Mouse (Mus musculus) midbrain, embryonic 13.5 days (tissue): ENCODE measurements at regions not wholly inside any gene's neighbourhood (a gene's known extent, or its start where the extent isn't known, plus 50 kb on each side); places are given as distances from the start of the nearest gene placed in this dataset.

Experiments used
- ATAC-seq: fragments of 200-750 bp; cut with Nextera tagmentation; 2 replicates; pipeline ENCODE4 v1.8.0; 2017; ENCODE audit warnings: mild to moderate bottlenecking, moderate TSS enrichment, moderate library complexity
- H3K27ac ChIP-seq: fragments of 300-500 bp; sonication (generic); 2 replicates; pipeline ENCODE4 v1.5.1; 2015; ENCODE audit warnings: inconsistent platforms, mild to moderate bottlenecking, moderate library complexity
- H3K27me3 ChIP-seq: fragments of 300-500 bp; sonication (generic); 2 replicates; pipeline ENCODE4 v1.6.1; 2015; ENCODE audit warnings: mild to moderate bottlenecking, inconsistent platforms
- H3K36me3 ChIP-seq: fragments of 300-500 bp; sonication (generic); 2 replicates; pipeline ENCODE4 v1.6.1; 2015; ENCODE audit warnings: mild to moderate bottlenecking, inconsistent platforms
- H3K4me1 ChIP-seq: fragments of 300-500 bp; sonication (generic); replicated peaks from 2 replicates; pipeline ENCODE4 v1.6.1; 2015; ENCODE audit warnings: inconsistent platforms
- H3K4me2 ChIP-seq: fragments of 300-500 bp; sonication (generic); replicated peaks from 2 replicates; pipeline ENCODE4 v1.6.1; 2015; ENCODE audit warnings: moderate library complexity, mild to moderate bottlenecking, inconsistent platforms
- H3K4me3 ChIP-seq: fragments of 300-500 bp; sonication (generic); replicated peaks from 2 replicates; pipeline ENCODE4 v1.5.1; 2015; ENCODE audit warnings: mild to moderate bottlenecking, inconsistent platforms
- H3K9ac ChIP-seq: fragments of 300-500 bp; sonication (generic); replicated peaks from 2 replicates; pipeline ENCODE4 v1.6.1; 2015; ENCODE audit warnings: mild to moderate bottlenecking, inconsistent platforms
- H3K9me3 ChIP-seq: fragments of 300-500 bp; sonication (generic); 2 replicates; pipeline ENCODE4 v1.6.1; 2016; ENCODE audit warnings: mild to moderate bottlenecking, inconsistent platforms
- WGBS: fragments of 180-500 bp; shearing (Covaris S2); methylation state at CpG from one replicate; pipeline ENCODE4 v1.1.7; 2015; 5-methylcytosine and 5-hydroxymethylcytosine counted together

GRCm38 (mm10) chr15:19094061-19094810, 275.5 kb downstream of the Cdh10 start:
- H3K36me3 ChIP-seq = no peaks in the 10 kb centered on the region
- no peak overlapping the region for H3K27ac ChIP-seq
- no peak for ATAC-seq
- 79% methylated on average over 9 of the region's 9 CpGs for WGBS
- no peak overlapping the region for H3K4me3 ChIP-seq
- H3K9ac ChIP-seq = no peak overlapping the region
- H3K27me3 ChIP-seq = no peaks in the 10 kb centered on the region
- H3K4me1 ChIP-seq = no peaks in the 10 kb centered on the region
- H3K4me2 ChIP-seq = no peak overlapping the region
- H3K9me3 ChIP-seq = no peaks in the 10 kb centered on the region

DNA sequence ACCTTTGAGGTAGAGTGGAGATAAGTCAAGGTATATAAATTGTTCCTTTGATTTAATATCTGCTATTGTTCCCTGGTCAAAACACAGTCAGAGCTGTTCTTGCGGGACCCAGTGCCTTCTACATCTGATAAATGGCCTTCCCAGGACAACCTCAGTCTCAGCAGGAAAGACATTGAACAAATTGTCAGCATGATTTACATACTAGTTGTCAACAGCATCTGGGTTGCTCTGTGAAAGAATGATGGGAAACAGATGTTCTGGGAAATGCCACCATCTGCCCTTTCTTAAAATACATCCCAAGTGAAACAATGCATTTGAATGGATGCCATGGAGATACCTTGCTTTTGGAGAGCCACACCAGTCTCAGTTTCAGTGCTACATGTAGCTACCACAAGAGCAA, 296.2 kb downstream of the Cdh10 start:
- H3K4me1 ChIP-seq = no peaks in the 10 kb centered on the region
- H3K9ac ChIP-seq = no peak overlapping the region
- no peak overlapping the region for H3K27ac ChIP-seq
- 50% methylated on average over 1 of the region's 1 CpGs for WGBS
- H3K36me3 ChIP-seq = no peaks in the 10 kb centered on the region
- H3K9me3 ChIP-seq = no peaks in the 10 kb centered on the region
- H3K27me3 ChIP-seq = no peaks in the 10 kb centered on the region
- no peak for ATAC-seq
- no peak overlapping the region for H3K4me2 ChIP-seq
- no peak overlapping the region for H3K4me3 ChIP-seq

- no peak for ATAC-seq
- no peak overlapping the region for H3K27ac ChIP-seq
- WGBS = 70% methylated on average over 2 of the region's 2 CpGs
- H3K9me3 ChIP-seq = no peaks in the 10 kb centered on the region
- no peaks in the 10 kb centered on the region for H3K4me1 ChIP-seq
- H3K36me3 ChIP-seq = no peaks in the 10 kb centered on the region
- no peak overlapping the region for H3K4me3 ChIP-seq
- H3K4me2 ChIP-seq = no peak overlapping the region
- no peaks in the 10 kb centered on the region for H3K27me3 ChIP-seq
- no peak overlapping the region for H3K9ac ChIP-seq
Observed at GRCm38 (mm10) chr15:19118995-19119394, 300.2 kb downstream of the Cdh10 start.

DNA sequence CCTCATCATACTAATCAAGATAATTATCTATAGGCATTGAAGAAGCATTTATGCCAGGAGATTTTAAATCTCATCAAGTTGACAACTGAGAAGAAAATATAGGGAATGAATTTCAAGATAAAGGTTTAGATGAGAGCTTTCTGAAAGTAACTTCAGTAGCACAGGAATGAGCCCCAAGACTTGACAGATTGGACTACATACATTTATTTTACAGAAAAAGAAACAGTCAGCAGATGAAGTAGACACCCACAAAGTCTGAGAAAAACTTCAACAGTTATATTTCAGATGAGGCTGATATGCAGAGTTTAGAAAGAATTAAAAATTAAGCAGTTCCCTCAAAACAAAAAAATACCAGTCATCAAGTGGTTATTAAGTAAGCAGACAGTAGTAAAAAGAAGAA, 308.7 kb downstream of the Cdh10 start:
- Histone ChIP-seq H3K4me3 (no peak overlapping the region), H3K27me3 (no peaks in the 10 kb centered on the region), H3K36me3 (no peaks in the 10 kb centered on the region), H3K4me2 (no peak overlapping the region), H3K4me1 (no peaks in the 10 kb centered on the region), H3K9ac (no peak overlapping the region), H3K9me3 (no peaks in the 10 kb centered on the region), H3K27ac (no peak overlapping the region)
- ATAC-seq = no peak

GRCm38 (mm10) chr15:19129316-19129715, 310.6 kb downstream of the Cdh10 start:
- no peak for ATAC-seq
- H3K27ac ChIP-seq = no peak overlapping the region
- no peaks in the 10 kb centered on the region for H3K4me1 ChIP-seq
- H3K4me3 ChIP-seq = no peak overlapping the region
- H3K27me3 ChIP-seq = no peaks in the 10 kb centered on the region
- WGBS = 94% methylated on average over 1 of the region's 1 CpGs
- no peak overlapping the region for H3K4me2 ChIP-seq
- H3K9ac ChIP-seq = no peak overlapping the region
- no peaks in the 10 kb centered on the region for H3K9me3 ChIP-seq
- no peaks in the 10 kb centered on the region for H3K36me3 ChIP-seq

DNA sequence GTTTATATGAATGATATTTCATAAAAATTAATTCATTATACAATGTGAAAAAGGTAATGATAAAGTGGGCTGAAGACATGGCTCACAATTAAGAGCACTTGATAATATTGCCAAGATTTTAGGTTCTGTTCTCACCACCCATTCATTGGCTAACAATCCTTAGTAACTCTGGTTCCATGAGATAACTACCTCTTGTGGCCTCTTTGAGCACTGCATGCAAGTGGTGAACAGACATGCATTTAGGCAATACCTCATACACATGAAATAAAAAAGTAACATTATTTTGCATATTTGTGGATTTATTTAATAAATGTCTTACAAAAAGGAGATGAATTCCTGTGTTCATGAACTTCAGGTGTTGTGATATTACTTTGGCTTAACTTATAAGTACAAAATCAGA, 334.9 kb downstream of the Cdh10 start:
- Histone ChIP-seq H3K9ac (no peak overlapping the region), H3K4me2 (no peak overlapping the region), H3K9me3 (no peaks in the 10 kb centered on the region), H3K27me3 (no peaks in the 10 kb centered on the region), H3K27ac (no peak overlapping the region), H3K4me1 (no peaks in the 10 kb centered on the region), H3K4me3 (no peak overlapping the region), H3K36me3 (no peaks in the 10 kb centered on the region)
- no peak for ATAC-seq

DNA sequence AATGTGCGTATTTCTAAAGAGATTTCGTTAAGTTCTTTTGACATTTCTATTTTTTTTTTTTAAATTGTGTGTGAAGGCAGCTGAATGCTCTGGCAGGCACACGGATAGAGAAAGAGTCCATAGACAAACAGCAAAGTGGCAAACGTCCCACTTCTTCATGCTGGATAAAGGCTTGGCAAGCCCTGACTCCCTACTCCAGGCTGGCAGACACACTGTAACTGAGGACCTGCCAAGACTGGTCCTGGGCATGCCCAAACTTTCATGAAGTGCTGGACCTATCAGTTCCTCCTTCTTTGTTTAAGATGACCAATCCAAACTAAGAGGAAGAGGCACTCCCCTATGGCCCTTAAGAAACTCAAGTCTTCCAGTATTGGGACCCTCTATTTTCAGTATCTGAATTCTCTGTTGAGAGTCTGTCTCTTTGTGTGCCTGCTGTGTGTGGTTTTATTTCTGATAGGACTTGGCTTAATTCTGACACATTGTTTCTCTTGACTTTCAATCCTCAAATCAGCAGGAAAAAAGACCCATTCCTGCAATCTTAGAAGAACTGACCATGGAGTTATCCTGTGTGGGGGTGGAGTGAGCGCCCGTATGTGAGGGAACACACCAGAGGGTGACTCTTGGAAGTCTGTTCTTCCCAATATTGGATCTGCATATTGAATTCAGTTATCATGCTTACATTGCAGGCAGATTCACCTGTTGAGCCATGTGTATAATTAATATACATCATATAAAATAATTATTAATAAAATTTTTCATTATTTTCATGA, 343.6 kb downstream of the Cdh10 start:
- no peak overlapping the region for H3K27ac ChIP-seq
- no peaks in the 10 kb centered on the region for H3K9me3 ChIP-seq
- no peak overlapping the region for H3K4me2 ChIP-seq
- 82% methylated on average over 6 of the region's 6 CpGs for WGBS
- H3K27me3 ChIP-seq = no peaks in the 10 kb centered on the region
- H3K36me3 ChIP-seq = no peaks in the 10 kb centered on the region
- no peaks in the 10 kb centered on the region for H3K4me1 ChIP-seq
- ATAC-seq = peak; percentile 58; the same call in 1 of the 2 replicates
- H3K4me3 ChIP-seq = no peak overlapping the region
- H3K9ac ChIP-seq = no peak overlapping the region

- no peak overlapping the region for H3K4me3 ChIP-seq
- H3K4me1 ChIP-seq = no peaks in the 10 kb centered on the region
- no peak for ATAC-seq
- H3K4me2 ChIP-seq = no peak overlapping the region
- no peaks in the 10 kb centered on the region for H3K36me3 ChIP-seq
- no peak overlapping the region for H3K9ac ChIP-seq
- H3K27ac ChIP-seq = no peak overlapping the region
- no peaks in the 10 kb centered on the region for H3K27me3 ChIP-seq
- WGBS = 66% methylated on average over 4 of the region's 4 CpGs
- H3K9me3 ChIP-seq = no peaks in the 10 kb centered on the region
Observed at GRCm38 (mm10) chr15:19175470-19175869, 356.7 kb downstream of the Cdh10 start.
